Mouse (Mus musculus): Measurements from ENCODE around the gene Lmntd2. TPM values are rescaled to one million over a fixed set of nuclear protein-coding genes. Genes with fewer than 3 reads are reported as not detected.
"Not testable (repeated sequence)": the region's sequence is repeated elsewhere in the genome, so short reads cannot be mapped to it uniquely, and the experiment has no call there.

Gene Lmntd2
- not detected for total RNA-seq (2021)
- long read RNA-seq, experiment 1 = 0 reads
- long read RNA-seq, experiment 2 = 0 reads

- DNase-seq (ENCODE audit: low spot score in 2 of 2) = no peak
Measured at GRCm38 (mm10) chr7:141213605-141214235, at the start of gene Lmntd2. Lmntd2 (minus strand) TSS chr7:141214080.

- DNase-seq (ENCODE audit: low spot score in 2 of 2) = no peak
Measured at GRCm38 (mm10) chr7:141263640-141264039, 49.8 kb upstream of the Lmntd2 start.

- no peak for DNase-seq (ENCODE audit: low spot score in 2 of 2)
Measured at GRCm38 (mm10) chr7:141261480-141261879, 47.6 kb upstream of the Lmntd2 start.

- no peak for DNase-seq (ENCODE audit: low spot score in 2 of 2)
Measured at GRCm38 (mm10) chr7:141256159-141256558, 42.3 kb upstream of the Lmntd2 start.

- DNase-seq (ENCODE audit: low spot score in 2 of 2) = not testable (repeated sequence)
Measured at GRCm38 (mm10) chr7:141250486-141250885, 36.6 kb upstream of the Lmntd2 start.

- DNase-seq (ENCODE audit: low spot score in 2 of 2) = no peak
Measured at GRCm38 (mm10) chr7:141231551-141231950, 17.7 kb upstream of the Lmntd2 start.

GRCm38 (mm10) chr7:141231111-141231510 lies 17.2 kb upstream of the Lmntd2 start:
- no peak for DNase-seq (ENCODE audit: low spot score in 2 of 2)

GRCm38 (mm10) chr7:141230570-141230969 lies 16.7 kb upstream of the Lmntd2 start:
- DNase-seq (ENCODE audit: low spot score in 2 of 2) = no peak

- no peak for DNase-seq (ENCODE audit: low spot score in 2 of 2)
Measured at GRCm38 (mm10) chr7:141229702-141230101, 15.8 kb upstream of the Lmntd2 start.

- peak; percentile 92 to 94 for DNase-seq (ENCODE audit: low spot score in 2 of 2)
Measured at GRCm38 (mm10) chr7:141228279-141229067, 14.6 kb upstream of the Lmntd2 start, which contains the start of gene Phrf1. Phrf1 (plus strand) TSS chr7:141228784.

- DNase-seq (ENCODE audit: low spot score in 2 of 2) = no peak
Measured at GRCm38 (mm10) chr7:141227796-141228195, 13.9 kb upstream of the Lmntd2 start.

GRCm38 (mm10) chr7:141226535-141226934 lies 12.7 kb upstream of the Lmntd2 start:
- DNase-seq (ENCODE audit: low spot score in 2 of 2) = no peak

- no peak for DNase-seq (ENCODE audit: low spot score in 2 of 2)
Measured at GRCm38 (mm10) chr7:141222696-141223215, 8.9 kb upstream of the Lmntd2 start.

GRCm38 (mm10) chr7:141222126-141222467 lies 8.2 kb upstream of the Lmntd2 start:
- no peak for DNase-seq (ENCODE audit: low spot score in 2 of 2)

GRCm38 (mm10) chr7:141221249-141222125 lies 7.6 kb upstream of the Lmntd2 start:
- peak; percentile 86 to 93 for DNase-seq (ENCODE audit: low spot score in 2 of 2)

GRCm38 (mm10) chr7:141220377-141220776 lies 6.5 kb upstream of the Lmntd2 start:
- DNase-seq (ENCODE audit: low spot score in 2 of 2) = no peak

GRCm38 (mm10) chr7:141219558-141220099 lies 5.7 kb upstream of the Lmntd2 start:
- DNase-seq (ENCODE audit: low spot score in 2 of 2) = no peak

GRCm38 (mm10) chr7:141218557-141219133 lies 4.8 kb upstream of the Lmntd2 start:
- DNase-seq (ENCODE audit: low spot score in 2 of 2) = no peak

GRCm38 (mm10) chr7:141218141-141218540 lies 4.3 kb upstream of the Lmntd2 start:
- no peak for DNase-seq (ENCODE audit: low spot score in 2 of 2)

- no peak for DNase-seq (ENCODE audit: low spot score in 2 of 2)
Measured at GRCm38 (mm10) chr7:141217343-141218013, 3.6 kb upstream of the Lmntd2 start.
